Mouse (Mus musculus) embryonic facial prominence, embryonic 10.5 days (tissue): ENCODE measurements around the gene Lclat1. TPM values are rescaled to one million over a fixed set of nuclear protein-coding genes. Genes with fewer than 3 reads are reported as not detected.

Experiments used
- DNase-seq: peaks from one replicate; pipeline ENCODE4 v3.0.0-alpha.2; 2017; ENCODE audit warnings: low spot score
- H3K27ac ChIP-seq: fragments of 300-500 bp; sonication (generic); replicated peaks from 2 replicates; pipeline ENCODE4 v1.5.1; 2016; ENCODE audit warnings: mild to moderate bottlenecking
- H3K27me3 ChIP-seq: fragments of 300-500 bp; sonication (generic); replicated peaks from 2 replicates; pipeline ENCODE4 v1.6.1; 2016; ENCODE audit warnings: low read depth, mild to moderate bottlenecking; ENCODE audit not compliant: poor library complexity, severe bottlenecking
- H3K36me3 ChIP-seq: fragments of 300-500 bp; sonication (generic); replicated peaks from 2 replicates; pipeline ENCODE4 v1.6.1; 2016; ENCODE audit warnings: mild to moderate bottlenecking, moderate library complexity
- H3K4me1 ChIP-seq: fragments of 300-500 bp; sonication (generic); 2 replicates; pipeline ENCODE4 v1.6.1; 2016
- H3K4me3 ChIP-seq: fragments of 300-500 bp; sonication (generic); 2 replicates; pipeline ENCODE4 v1.5.1; 2016; ENCODE audit warnings: mild to moderate bottlenecking, moderate library complexity
- H3K9me3 ChIP-seq: fragments of 300-500 bp; sonication (generic); 2 replicates; pipeline ENCODE4 v1.6.1; 2016; ENCODE audit warnings: mild to moderate bottlenecking
- WGBS: fragments of 180-500 bp; shearing (Covaris S2); methylation state at CpG from one replicate; pipeline ENCODE4 v1.1.7; 2016; 5-methylcytosine and 5-hydroxymethylcytosine counted together
- polyA plus RNA-seq: library from polyadenylated mRNA; unstranded; fragments of >200 nt; fragmentation: Nextera tagmentation; extraction: Ambion mirVana; gene quantifications from 2 replicates; pipeline ENCODE4 v1.2.1, GENCODE M21; 2016

The Lclat1 gene
- polyA plus RNA-seq, 1 experiment from 2014 or later, result 11.3 TPM

- Histone ChIP-seq H3K27me3 (no peaks in the 10 kb centered on the region), H3K9me3 (no peaks in the 10 kb centered on the region), H3K36me3 (peaks cover 4% of the 10 kb centered on the region; the same call in 1 of the 2 replicates), H3K4me3 (no peak overlapping the region), H3K27ac (no peak overlapping the region), H3K4me1 (no peaks in the 10 kb centered on the region)
- DNase-seq, result no peak
- WGBS, result 91% methylated on average over 6 of the region's 6 CpGs
These were observed 135.9 kb downstream of the Lclat1 start for GRCm38 (mm10) chr17:73243676-73244075.

GRCm38 (mm10) chr17:73244596-73244995 lies 136.8 kb downstream of the Lclat1 start:
- Histone ChIP-seq H3K9me3 (no peaks in the 10 kb centered on the region), H3K4me1 (no peaks in the 10 kb centered on the region), H3K27me3 (no peaks in the 10 kb centered on the region), H3K4me3 (no peak overlapping the region), H3K27ac (no peak overlapping the region), H3K36me3 (peaks cover 4% of the 10 kb centered on the region; the same call in 1 of the 2 replicates)
- DNase-seq, result no peak
- 98% methylated on average over 3 of the region's 3 CpGs for WGBS

- Histone ChIP-seq H3K27me3 (no peaks in the 10 kb centered on the region), H3K27ac (no peak overlapping the region), H3K4me3 (no peak overlapping the region), H3K36me3 (no peaks in the 10 kb centered on the region), H3K4me1 (no peaks in the 10 kb centered on the region), H3K9me3 (no peaks in the 10 kb centered on the region)
- WGBS, result 79% methylated on average over 13 of the region's 13 CpGs
- DNase-seq, result no peak
These were observed 137.4 kb downstream of the Lclat1 start for GRCm38 (mm10) chr17:73245089-73245684.

GRCm38 (mm10) chr17:73246036-73246435 lies 138.3 kb downstream of the Lclat1 start:
- WGBS, result 87% methylated on average over 3 of the region's 3 CpGs
- H3K27ac ChIP-seq, result no peak overlapping the region
- no peak overlapping the region for H3K4me3 ChIP-seq
- H3K4me1 ChIP-seq, result no peaks in the 10 kb centered on the region
- H3K9me3 ChIP-seq, result no peaks in the 10 kb centered on the region
- no peaks in the 10 kb centered on the region for H3K27me3 ChIP-seq
- H3K36me3 ChIP-seq, result no peaks in the 10 kb centered on the region
- DNase-seq, result no peak

GRCm38 (mm10) chr17:73246926-73247325 lies 139.1 kb downstream of the Lclat1 start:
- DNase-seq, result no peak
- WGBS, result 95% methylated on average over 2 of the region's 2 CpGs
- H3K4me1 ChIP-seq, result peaks cover 3% of the 10 kb centered on the region; the same call in 1 of the 2 replicates
- H3K9me3 ChIP-seq, result no peaks in the 10 kb centered on the region
- no peak overlapping the region for H3K27ac ChIP-seq
- H3K36me3 ChIP-seq, result no peaks in the 10 kb centered on the region
- H3K4me3 ChIP-seq, result no peak overlapping the region
- H3K27me3 ChIP-seq, result no peaks in the 10 kb centered on the region

- no peak overlapping the region for H3K4me3 ChIP-seq
- 89% methylated on average over 14 of the region's 14 CpGs for WGBS
- H3K27ac ChIP-seq, result no peak overlapping the region
- no peaks in the 10 kb centered on the region for H3K27me3 ChIP-seq
- no peak for DNase-seq
- no peaks in the 10 kb centered on the region for H3K36me3 ChIP-seq
- no peaks in the 10 kb centered on the region for H3K9me3 ChIP-seq
- peaks cover 3% of the 10 kb centered on the region; the same call in 1 of the 2 replicates for H3K4me1 ChIP-seq
These were observed 140.0 kb downstream of the Lclat1 start for GRCm38 (mm10) chr17:73247758-73248157.

- no peak for DNase-seq
- no peaks in the 10 kb centered on the region for H3K9me3 ChIP-seq
- no peak overlapping the region for H3K27ac ChIP-seq
- H3K36me3 ChIP-seq, result no peaks in the 10 kb centered on the region
- no peak overlapping the region for H3K4me3 ChIP-seq
- 83% methylated on average over 3 of the region's 3 CpGs for WGBS
- H3K4me1 ChIP-seq, result peaks cover 10% of the 10 kb centered on the region; the same call in 1 of the 2 replicates
- H3K27me3 ChIP-seq, result no peaks in the 10 kb centered on the region
These were observed 142.8 kb downstream of the Lclat1 start for GRCm38 (mm10) chr17:73250488-73251141.

- Histone ChIP-seq H3K9me3 (no peaks in the 10 kb centered on the region), H3K4me3 (no peak overlapping the region), H3K27me3 (no peaks in the 10 kb centered on the region), H3K4me1 (peaks cover 10% of the 10 kb centered on the region; the same call in 1 of the 2 replicates), H3K36me3 (no peaks in the 10 kb centered on the region), H3K27ac (no peak overlapping the region)
- WGBS, result 63% methylated on average over 8 of the region's 8 CpGs
- no peak for DNase-seq
These were observed 143.3 kb downstream of the Lclat1 start for GRCm38 (mm10) chr17:73251142-73251502.

GRCm38 (mm10) chr17:73251812-73252608 lies 144.2 kb downstream of the Lclat1 start:
- H3K27ac ChIP-seq, result no peak overlapping the region
- H3K4me1 ChIP-seq, result peaks cover 10% of the 10 kb centered on the region; the same call in 1 of the 2 replicates
- H3K36me3 ChIP-seq, result no peaks in the 10 kb centered on the region
- no peaks in the 10 kb centered on the region for H3K9me3 ChIP-seq
- no peak overlapping the region for H3K4me3 ChIP-seq
- no peaks in the 10 kb centered on the region for H3K27me3 ChIP-seq
- 78% methylated on average over 11 of the region's 11 CpGs for WGBS
- no peak for DNase-seq

- no peaks in the 10 kb centered on the region for H3K36me3 ChIP-seq
- 63% methylated on average over 10 of the region's 10 CpGs for WGBS
- peaks cover 13% of the 10 kb centered on the region for H3K4me1 ChIP-seq
- no peak for DNase-seq
- H3K9me3 ChIP-seq, result no peaks in the 10 kb centered on the region
- H3K27ac ChIP-seq, result no peak overlapping the region
- H3K27me3 ChIP-seq, result no peaks in the 10 kb centered on the region
- H3K4me3 ChIP-seq, result no peak overlapping the region
These were observed 145.6 kb downstream of the Lclat1 start for GRCm38 (mm10) chr17:73253291-73253969.

GRCm38 (mm10) chr17:73255801-73256200 lies 148.0 kb downstream of the Lclat1 start:
- Histone ChIP-seq H3K27ac (no peak overlapping the region), H3K4me1 (peaks cover 17% of the 10 kb centered on the region), H3K9me3 (no peaks in the 10 kb centered on the region), H3K4me3 (no peak overlapping the region), H3K27me3 (no peaks in the 10 kb centered on the region), H3K36me3 (no peaks in the 10 kb centered on the region)
- WGBS, result 93% methylated on average over 5 of the region's 5 CpGs
- DNase-seq, result no peak

GRCm38 (mm10) chr17:73258620-73259019 lies 150.8 kb downstream of the Lclat1 start:
- Histone ChIP-seq H3K9me3 (no peaks in the 10 kb centered on the region), H3K27me3 (no peaks in the 10 kb centered on the region), H3K36me3 (no peaks in the 10 kb centered on the region), H3K4me1 (peaks cover 12% of the 10 kb centered on the region), H3K4me3 (no peak overlapping the region), H3K27ac (no peak overlapping the region)
- no peak for DNase-seq
- 58% methylated on average over 12 of the region's 12 CpGs for WGBS
